Mouse (Mus musculus): Measurements from ENCODE around the gene Rps19. TPM values are rescaled to one million over a fixed set of nuclear protein-coding genes. Genes with fewer than 3 reads are reported as not detected.
A peak's percentile ranks its signal among the peaks of the same experiment; 100 is the strongest.
"Not testable (repeated sequence)": the region's sequence is repeated elsewhere in the genome, so short reads cannot be mapped to it uniquely, and the experiment has no call there.

Gene Rps19
- polyA plus RNA-seq (2015; fragmentation: Nextera tagmentation; extraction: Ambion mirVana) = 2,122 and 2,334 TPM in 2 replicates

- under 1% methylated on average over 57 of the region's 57 CpGs for WGBS
- peak within 1 kb of the TSS; percentile 86 for H3K4me2 ChIP-seq (ENCODE audit: low read depth, low read length)
- H3K27ac ChIP-seq (ENCODE audit: low read length) = peak within 1 kb of the TSS; percentile 89
- peak; percentile 96 for ATAC-seq
- H3K4me1 ChIP-seq (ENCODE audit: control insufficient read depth, insufficient read depth, low read length) = peaks cover 21% of the 10 kb centered on the region
- peaks cover 21% of the 10 kb centered on the region for H3K36me3 ChIP-seq (ENCODE audit: control insufficient read depth, insufficient read depth, low read length)
- no peaks in the 10 kb centered on the region for H3K27me3 ChIP-seq (replicated peaks; ENCODE audit: control insufficient read depth, insufficient read depth, low read length)
- peak within 1 kb of the TSS; percentile 100 for H3K9ac ChIP-seq (ENCODE audit: low read depth, low read length)
- no peaks in the 10 kb centered on the region for H3K9me3 ChIP-seq (ENCODE audit: control insufficient read depth, low read length)
- H3K4me3 ChIP-seq (ENCODE audit: low read length) = peak within 1 kb of the TSS; percentile 99
These were observed at the start of gene Rps19 for GRCm38 (mm10) chr7:24883896-24884692. Gene Rps19 (plus strand): TSS chr7:24884371.

- not testable (repeated sequence) for H3K36me3 ChIP-seq (ENCODE audit: control insufficient read depth, insufficient read depth, low read length); H3K9me3 ChIP-seq (ENCODE audit: control insufficient read depth, low read length); H3K4me3 ChIP-seq (ENCODE audit: low read length); H3K27ac ChIP-seq (ENCODE audit: low read length); H3K27me3 ChIP-seq (replicated peaks; ENCODE audit: control insufficient read depth, insufficient read depth, low read length); H3K4me1 ChIP-seq (ENCODE audit: control insufficient read depth, insufficient read depth, low read length); H3K9ac ChIP-seq (ENCODE audit: low read depth, low read length); H3K4me2 ChIP-seq (ENCODE audit: low read depth, low read length)
- 0 out of 2 replicates have a peak, but pooled peaks have one; percentile 23 for ATAC-seq
- WGBS = 63% methylated on average over 11 of the region's 13 CpGs
These were observed 45.3 kb upstream of the Rps19 start for GRCm38 (mm10) chr7:24838732-24839409.

- no peaks in the 10 kb centered on the region for H3K4me1 ChIP-seq (ENCODE audit: control insufficient read depth, insufficient read depth, low read length)
- no peak overlapping the region for H3K27ac ChIP-seq (ENCODE audit: low read length)
- no peaks in the 10 kb centered on the region for H3K36me3 ChIP-seq (ENCODE audit: control insufficient read depth, insufficient read depth, low read length)
- WGBS = 76% methylated on average over 8 of the region's 8 CpGs
- H3K9ac ChIP-seq (ENCODE audit: low read depth, low read length) = no peak overlapping the region
- no peak for ATAC-seq
- no peaks in the 10 kb centered on the region for H3K27me3 ChIP-seq (replicated peaks; ENCODE audit: control insufficient read depth, insufficient read depth, low read length)
- no peak overlapping the region for H3K4me3 ChIP-seq (ENCODE audit: low read length)
- no peak overlapping the region for H3K4me2 ChIP-seq (ENCODE audit: low read depth, low read length)
- no peaks in the 10 kb centered on the region for H3K9me3 ChIP-seq (ENCODE audit: control insufficient read depth, low read length)
These were observed 44.8 kb upstream of the Rps19 start for GRCm38 (mm10) chr7:24839410-24839808.

GRCm38 (mm10) chr7:24840331-24840730 is 43.8 kb upstream of the Rps19 start:
- H3K4me1 ChIP-seq (ENCODE audit: control insufficient read depth, insufficient read depth, low read length) = no peaks in the 10 kb centered on the region
- no peaks in the 10 kb centered on the region for H3K27me3 ChIP-seq (replicated peaks; ENCODE audit: control insufficient read depth, insufficient read depth, low read length)
- H3K9ac ChIP-seq (ENCODE audit: low read depth, low read length) = no peak overlapping the region
- 78% methylated on average over 3 of the region's 3 CpGs for WGBS
- no peak overlapping the region for H3K4me2 ChIP-seq (ENCODE audit: low read depth, low read length)
- ATAC-seq = no peak
- no peaks in the 10 kb centered on the region for H3K9me3 ChIP-seq (ENCODE audit: control insufficient read depth, low read length)
- no peak overlapping the region for H3K27ac ChIP-seq (ENCODE audit: low read length)
- no peaks in the 10 kb centered on the region for H3K36me3 ChIP-seq (ENCODE audit: control insufficient read depth, insufficient read depth, low read length)
- no peak overlapping the region for H3K4me3 ChIP-seq (ENCODE audit: low read length)

- Histone ChIP-seq H3K36me3 (ENCODE audit: control insufficient read depth, insufficient read depth, low read length) (no peaks in the 10 kb centered on the region), H3K27ac (ENCODE audit: low read length) (no peak overlapping the region), H3K4me2 (ENCODE audit: low read depth, low read length) (no peak overlapping the region), H3K4me1 (ENCODE audit: control insufficient read depth, insufficient read depth, low read length) (no peaks in the 10 kb centered on the region), H3K9me3 (ENCODE audit: control insufficient read depth, low read length) (no peaks in the 10 kb centered on the region), H3K4me3 (ENCODE audit: low read length) (no peak overlapping the region), H3K27me3 (replicated peaks; ENCODE audit: control insufficient read depth, insufficient read depth, low read length) (no peaks in the 10 kb centered on the region), H3K9ac (ENCODE audit: low read depth, low read length) (no peak overlapping the region)
- no peak for ATAC-seq
- 59% methylated on average over 4 of the region's 4 CpGs for WGBS
These were observed 43.2 kb upstream of the Rps19 start for GRCm38 (mm10) chr7:24841009-24841408.

- no peaks in the 10 kb centered on the region for H3K9me3 ChIP-seq (ENCODE audit: control insufficient read depth, low read length)
- no peak overlapping the region for H3K9ac ChIP-seq (ENCODE audit: low read depth, low read length)
- no peak overlapping the region for H3K27ac ChIP-seq (ENCODE audit: low read length)
- no peak overlapping the region for H3K4me2 ChIP-seq (ENCODE audit: low read depth, low read length)
- WGBS = 37% methylated on average over 5 of the region's 5 CpGs
- ATAC-seq = no peak
- no peaks in the 10 kb centered on the region for H3K27me3 ChIP-seq (replicated peaks; ENCODE audit: control insufficient read depth, insufficient read depth, low read length)
- H3K4me3 ChIP-seq (ENCODE audit: low read length) = no peak overlapping the region
- no peaks in the 10 kb centered on the region for H3K36me3 ChIP-seq (ENCODE audit: control insufficient read depth, insufficient read depth, low read length)
- H3K4me1 ChIP-seq (ENCODE audit: control insufficient read depth, insufficient read depth, low read length) = no peaks in the 10 kb centered on the region
These were observed 40.0 kb upstream of the Rps19 start for GRCm38 (mm10) chr7:24844144-24844543.

GRCm38 (mm10) chr7:24845181-24845580 is 39.0 kb upstream of the Rps19 start:
- H3K9ac ChIP-seq (ENCODE audit: low read depth, low read length) = no peak overlapping the region
- no peaks in the 10 kb centered on the region for H3K36me3 ChIP-seq (ENCODE audit: control insufficient read depth, insufficient read depth, low read length)
- no peaks in the 10 kb centered on the region for H3K27me3 ChIP-seq (replicated peaks; ENCODE audit: control insufficient read depth, insufficient read depth, low read length)
- 84% methylated on average over 9 of the region's 9 CpGs for WGBS
- H3K4me1 ChIP-seq (ENCODE audit: control insufficient read depth, insufficient read depth, low read length) = 0 out of 2 replicates have a peak, but pooled peaks cover 2% of the 10 kb centered on the region
- no peak overlapping the region for H3K4me2 ChIP-seq (ENCODE audit: low read depth, low read length)
- H3K9me3 ChIP-seq (ENCODE audit: control insufficient read depth, low read length) = no peaks in the 10 kb centered on the region
- ATAC-seq = no peak
- no peak overlapping the region for H3K27ac ChIP-seq (ENCODE audit: low read length)
- H3K4me3 ChIP-seq (ENCODE audit: low read length) = no peak overlapping the region

- H3K36me3 ChIP-seq (ENCODE audit: control insufficient read depth, insufficient read depth, low read length) = no peaks in the 10 kb centered on the region
- H3K4me2 ChIP-seq (ENCODE audit: low read depth, low read length) = no peak overlapping the region
- no peaks in the 10 kb centered on the region for H3K9me3 ChIP-seq (ENCODE audit: control insufficient read depth, low read length)
- no peaks in the 10 kb centered on the region for H3K27me3 ChIP-seq (replicated peaks; ENCODE audit: control insufficient read depth, insufficient read depth, low read length)
- H3K27ac ChIP-seq (ENCODE audit: low read length) = no peak overlapping the region
- no peak overlapping the region for H3K4me3 ChIP-seq (ENCODE audit: low read length)
- ATAC-seq = peak; percentile 53; the same call in 1 of the 2 replicates
- H3K9ac ChIP-seq (ENCODE audit: low read depth, low read length) = no peak overlapping the region
- WGBS = 9% methylated on average over 6 of the region's 6 CpGs
- 0 out of 2 replicates have a peak, but pooled peaks cover 2% of the 10 kb centered on the region for H3K4me1 ChIP-seq (ENCODE audit: control insufficient read depth, insufficient read depth, low read length)
These were observed 38.5 kb upstream of the Rps19 start for GRCm38 (mm10) chr7:24845713-24846112.

- not testable (repeated sequence) for H3K4me2 ChIP-seq (ENCODE audit: low read depth, low read length); H3K27ac ChIP-seq (ENCODE audit: low read length); H3K36me3 ChIP-seq (ENCODE audit: control insufficient read depth, insufficient read depth, low read length); H3K4me1 ChIP-seq (ENCODE audit: control insufficient read depth, insufficient read depth, low read length); H3K9me3 ChIP-seq (ENCODE audit: control insufficient read depth, low read length); H3K9ac ChIP-seq (ENCODE audit: low read depth, low read length); H3K4me3 ChIP-seq (ENCODE audit: low read length); ATAC-seq; H3K27me3 ChIP-seq (replicated peaks; ENCODE audit: control insufficient read depth, insufficient read depth, low read length)
- 18% methylated on average over 2 of the region's 2 CpGs for WGBS
These were observed 37.6 kb upstream of the Rps19 start for GRCm38 (mm10) chr7:24846576-24846975.
